Mouse (Mus musculus): ENCODE measurements around the gene Cecr2.
"Not testable (repeated sequence)": the region's sequence is repeated elsewhere in the genome, so short reads cannot be mapped to it uniquely, and the experiment has no call there.

The Cecr2 gene

GRCm38 (mm10) chr6:120665816-120666760 lies at the start of gene Cecr2:
Cecr2 (plus strand) TSS chr6:120666369.
- DNase-seq (ENCODE audit: low spot score in 2 of 2): peak; percentile 81 to 82

- peak in 1 of 2 experiments; percentile 42 for DNase-seq (ENCODE audit: low spot score in 2 of 2)
Observed at GRCm38 (mm10) chr6:120617586-120617985, 48.6 kb upstream of the Cecr2 start.

GRCm38 (mm10) chr6:120618518-120619402 lies 47.4 kb upstream of the Cecr2 start:
- peak; percentile 61 to 68 for DNase-seq (ENCODE audit: low spot score in 2 of 2)

- no peak for DNase-seq (ENCODE audit: low spot score in 2 of 2)
Observed at GRCm38 (mm10) chr6:120620193-120620592, 46.0 kb upstream of the Cecr2 start.

- DNase-seq (ENCODE audit: low spot score in 2 of 2): no peak
Observed at GRCm38 (mm10) chr6:120625081-120625480, 41.1 kb upstream of the Cecr2 start.

- no peak for DNase-seq (ENCODE audit: low spot score in 2 of 2)
Observed at GRCm38 (mm10) chr6:120627096-120627495, 39.1 kb upstream of the Cecr2 start.

- no peak for DNase-seq (ENCODE audit: low spot score in 2 of 2)
Observed at GRCm38 (mm10) chr6:120628963-120629362, 37.2 kb upstream of the Cecr2 start.

GRCm38 (mm10) chr6:120635391-120636028 lies 30.7 kb upstream of the Cecr2 start:
- no peak for DNase-seq (ENCODE audit: low spot score in 2 of 2)

GRCm38 (mm10) chr6:120639547-120639946 lies 26.6 kb upstream of the Cecr2 start:
- DNase-seq (ENCODE audit: low spot score in 2 of 2): no peak

- DNase-seq (ENCODE audit: low spot score in 2 of 2): no peak
Observed at GRCm38 (mm10) chr6:120641866-120642378, 24.2 kb upstream of the Cecr2 start.

- DNase-seq (ENCODE audit: low spot score in 2 of 2): no peak
Observed at GRCm38 (mm10) chr6:120643776-120644175, 22.4 kb upstream of the Cecr2 start.

GRCm38 (mm10) chr6:120644346-120645299 lies 21.5 kb upstream of the Cecr2 start:
- DNase-seq (ENCODE audit: low spot score in 2 of 2): no peak

- DNase-seq (ENCODE audit: low spot score in 2 of 2): not testable (repeated sequence)
Observed at GRCm38 (mm10) chr6:120647246-120648028, 18.7 kb upstream of the Cecr2 start.

GRCm38 (mm10) chr6:120648205-120648604 lies 18.0 kb upstream of the Cecr2 start:
- no peak for DNase-seq (ENCODE audit: low spot score in 2 of 2)

GRCm38 (mm10) chr6:120652666-120653065 lies 13.5 kb upstream of the Cecr2 start:
- no peak for DNase-seq (ENCODE audit: low spot score in 2 of 2)

- no peak for DNase-seq (ENCODE audit: low spot score in 2 of 2)
Observed at GRCm38 (mm10) chr6:120655702-120656101, 10.5 kb upstream of the Cecr2 start.

GRCm38 (mm10) chr6:120658848-120659247 lies 7.3 kb upstream of the Cecr2 start:
- DNase-seq (ENCODE audit: low spot score in 2 of 2): no peak

GRCm38 (mm10) chr6:120665415-120665815 lies 754 bp upstream of the Cecr2 start:
- DNase-seq (ENCODE audit: low spot score in 2 of 2): peak; percentile 52 to 64

- peak; percentile 78 to 81 for DNase-seq (ENCODE audit: low spot score in 2 of 2)
Observed at GRCm38 (mm10) chr6:120666761-120667421, 722 bp downstream of the Cecr2 start.
